Mouse (Mus musculus) right cerebral cortex, postnatal 14 days (tissue): ENCODE results near the gene Ttbk2.
A peak's percentile ranks its signal among the peaks of the same experiment; 100 is the strongest.

Experiments used
- DNase-seq: peaks from one replicate; pipeline ENCODE4 v3.0.0; 2022

The Ttbk2 gene

GRCm38 (mm10) chr2:120850424-120851082 lies at the start of gene Ttbk2:
TSS of gene Ttbk2 (minus strand) at chr2:120850604.
- DNase-seq: peak; percentile 97

GRCm38 (mm10) chr2:120896361-120896760 lies 46.0 kb upstream of the Ttbk2 start:
- no peak for DNase-seq

GRCm38 (mm10) chr2:120887601-120888000 lies 37.2 kb upstream of the Ttbk2 start:
- DNase-seq: no peak

- no peak for DNase-seq
These were observed 22.8 kb upstream of the Ttbk2 start for GRCm38 (mm10) chr2:120873192-120873591.

GRCm38 (mm10) chr2:120871447-120872336 lies 21.3 kb upstream of the Ttbk2 start:
- DNase-seq: no peak

GRCm38 (mm10) chr2:120867336-120867735 lies 16.9 kb upstream of the Ttbk2 start:
- DNase-seq: peak; percentile 40

- peak; percentile 50 for DNase-seq
These were observed 16.2 kb upstream of the Ttbk2 start for GRCm38 (mm10) chr2:120866561-120866960.

- DNase-seq: no peak
These were observed 13.0 kb upstream of the Ttbk2 start for GRCm38 (mm10) chr2:120863389-120863788.

GRCm38 (mm10) chr2:120860699-120861098 lies 10.3 kb upstream of the Ttbk2 start:
- DNase-seq: no peak

GRCm38 (mm10) chr2:120858131-120858530 lies 7.7 kb upstream of the Ttbk2 start:
- DNase-seq: no peak

- DNase-seq: no peak
These were observed 2.7 kb upstream of the Ttbk2 start for GRCm38 (mm10) chr2:120853151-120853550.

GRCm38 (mm10) chr2:120852626-120853025 lies 2.2 kb upstream of the Ttbk2 start:
- no peak for DNase-seq

GRCm38 (mm10) chr2:120849449-120850423 lies 668 bp downstream of the Ttbk2 start, which contains the start of gene Cdan1:
TSS of gene Cdan1 (minus strand) at chr2:120850128.
- peak; percentile 44 for DNase-seq

GRCm38 (mm10) chr2:120845280-120845679 lies 5.1 kb downstream of the Ttbk2 start:
- no peak for DNase-seq

- no peak for DNase-seq
These were observed 6.4 kb downstream of the Ttbk2 start for GRCm38 (mm10) chr2:120843990-120844389.

- no peak for DNase-seq
These were observed 9.2 kb downstream of the Ttbk2 start for GRCm38 (mm10) chr2:120841211-120841610.

GRCm38 (mm10) chr2:120835167-120835566 lies 15.2 kb downstream of the Ttbk2 start:
- no peak for DNase-seq

- DNase-seq: no peak
These were observed 23.3 kb downstream of the Ttbk2 start for GRCm38 (mm10) chr2:120826936-120827638.

GRCm38 (mm10) chr2:120770265-120770935 lies 80.0 kb downstream of the Ttbk2 start:
- DNase-seq: no peak

- no peak for DNase-seq
These were observed 88.5 kb downstream of the Ttbk2 start for GRCm38 (mm10) chr2:120761922-120762321.

- no peak for DNase-seq
These were observed 102.4 kb downstream of the Ttbk2 start for GRCm38 (mm10) chr2:120748041-120748440.

- no peak for DNase-seq
These were observed 104.9 kb downstream of the Ttbk2 start for GRCm38 (mm10) chr2:120745496-120745895.
